Mouse (Mus musculus) MEL-GATA-1-ER (cell line): ENCODE results near the gene Snca.
"Not testable (repeated sequence)": the region's sequence is repeated elsewhere in the genome, so short reads cannot be mapped to it uniquely, and the experiment has no call there.

Source experiments
- DNase-seq: peaks from one replicate; pipeline ENCODE4 v3.0.0-alpha.2; 2012; ENCODE audit warnings: low read depth; ENCODE audit errors: extremely low read depth

Gene Snca

DNA sequence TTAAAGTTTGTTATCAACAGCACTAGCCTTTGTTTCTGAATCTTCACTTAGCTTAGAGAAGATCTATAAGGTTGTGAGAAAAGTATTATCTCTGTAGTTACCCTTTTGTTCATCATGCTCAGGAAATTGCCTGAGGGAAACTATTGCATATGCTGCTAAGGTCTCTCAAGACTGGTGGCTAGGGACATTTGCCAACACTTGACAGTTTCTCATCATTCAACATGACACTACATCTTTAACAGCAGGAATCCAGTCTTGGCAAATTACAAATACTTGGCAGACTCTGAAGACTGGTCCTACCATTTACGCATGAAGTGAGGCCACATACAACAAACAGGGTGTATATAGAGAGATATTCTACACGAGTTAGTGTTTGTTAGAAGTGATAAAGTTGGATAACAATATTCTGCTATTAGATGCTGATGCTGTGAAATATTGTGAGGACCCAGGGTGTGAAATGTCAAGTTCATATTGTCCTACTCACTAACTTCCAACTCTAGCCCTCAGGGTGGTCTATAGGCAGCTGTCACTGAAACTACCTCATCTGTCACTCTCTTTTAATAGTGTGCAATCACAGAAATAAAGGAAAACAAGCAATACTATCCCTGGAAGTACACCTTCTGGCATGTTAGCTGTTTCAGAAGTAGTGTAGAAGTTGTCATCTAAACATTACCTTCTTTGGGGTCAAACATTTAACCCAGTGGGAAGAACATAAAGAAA is 105.4 kb downstream of the Snca start:
- DNase-seq, result no peak

DNA sequence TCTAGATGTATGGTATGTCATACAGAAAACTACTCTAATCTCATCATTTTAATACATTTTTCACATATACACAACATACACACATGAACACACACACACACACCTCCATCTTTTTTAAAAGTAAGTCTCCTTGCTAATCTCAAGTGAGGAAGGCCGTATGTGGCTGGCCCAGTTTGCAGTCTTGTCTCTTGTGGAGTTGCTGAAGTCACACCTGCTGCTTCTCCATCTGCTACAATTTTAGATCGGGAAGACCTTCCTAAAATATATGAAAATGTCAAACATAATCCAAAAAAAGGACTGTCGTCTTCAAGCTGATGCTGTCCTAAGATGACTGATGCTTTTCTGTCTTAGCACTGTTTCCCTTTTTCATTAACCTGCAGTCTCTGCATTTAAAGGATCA is 112.1 kb downstream of the Snca start:
- DNase-seq, result no peak

DNA sequence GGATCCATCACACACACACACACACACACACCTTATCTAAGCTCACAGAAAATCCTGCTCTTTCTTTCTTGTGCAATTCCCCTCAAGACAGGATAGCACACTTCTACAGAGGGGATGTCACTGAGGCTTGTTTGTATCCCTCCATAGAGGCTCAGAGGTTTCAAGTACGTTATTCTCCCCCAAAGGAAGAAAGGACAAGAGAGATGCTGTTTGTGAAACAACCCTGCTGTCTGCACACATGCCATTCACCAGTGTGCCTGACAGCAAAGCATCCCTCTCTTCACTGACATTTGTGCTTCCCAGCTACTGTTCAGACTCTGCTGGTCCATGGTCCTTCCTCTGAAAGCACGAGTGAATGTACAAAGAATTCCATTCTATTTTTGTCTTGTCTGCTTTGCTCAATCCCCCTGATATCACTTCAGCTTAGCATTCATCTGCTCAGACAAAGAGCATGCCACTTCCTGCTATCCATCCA is 119.6 kb downstream of the Snca start:
- no peak for DNase-seq

DNA sequence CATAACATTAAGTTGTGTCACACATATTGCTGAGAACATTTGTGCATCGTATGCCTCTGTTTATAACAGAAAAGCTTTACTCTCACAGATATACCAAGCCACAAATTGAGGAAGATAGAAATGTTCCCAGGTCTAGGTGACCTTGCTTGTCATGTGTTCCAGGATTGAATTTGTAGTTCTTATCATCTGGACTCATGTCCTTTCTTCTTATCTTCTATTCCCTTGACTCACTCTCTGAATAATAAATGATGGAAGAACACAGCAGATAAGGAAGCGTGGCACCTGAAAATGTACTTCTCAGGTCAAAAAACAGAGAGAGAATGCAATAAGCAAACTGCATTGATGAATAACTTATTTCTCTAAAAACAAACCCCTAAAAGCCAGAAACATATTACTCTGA is 131.6 kb downstream of the Snca start:
- no peak for DNase-seq

DNA sequence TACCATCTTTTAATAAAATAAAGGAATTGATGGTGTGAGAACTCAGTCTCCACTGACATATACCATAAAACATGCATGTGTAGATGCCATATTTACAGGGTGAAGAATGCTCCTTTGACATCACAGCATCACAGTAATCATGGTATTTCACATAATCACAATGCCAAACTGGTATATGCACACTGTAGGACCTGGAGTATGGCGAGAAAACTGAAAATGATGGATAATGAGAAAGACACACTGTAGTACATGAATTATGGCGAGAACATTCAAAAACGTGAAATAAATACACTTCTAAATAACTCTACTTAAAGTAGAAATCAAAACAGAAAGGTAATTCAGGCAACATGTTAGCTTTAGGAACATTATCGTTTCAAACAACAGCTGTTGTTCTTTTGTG is 142.6 kb downstream of the Snca start:
- not testable (repeated sequence) for DNase-seq

DNA sequence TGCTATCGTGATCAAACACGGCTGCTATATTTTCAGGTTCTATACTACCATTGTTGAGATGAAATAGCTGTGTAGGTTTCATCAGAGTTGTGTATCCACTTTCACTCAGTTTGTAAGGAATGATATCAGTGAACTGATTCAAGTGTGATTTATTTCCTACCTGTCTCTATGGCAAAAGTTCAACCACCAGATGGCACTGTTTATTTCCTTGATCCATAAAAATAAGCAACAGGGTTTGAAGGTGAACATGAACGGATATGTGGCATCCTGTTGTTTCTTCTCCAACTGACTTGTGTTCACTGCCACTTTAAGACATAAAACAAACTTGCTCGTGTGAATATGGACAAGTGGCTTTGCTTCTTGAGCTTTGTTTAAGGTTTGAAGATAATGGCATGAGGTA is 147.4 kb downstream of the Snca start:
- peak; percentile 34 for DNase-seq
